Mouse (Mus musculus) ovary, postnatal 36 days (tissue): ENCODE data around the gene Rai14.

Experiments
- DNase-seq: peaks from one replicate; pipeline ENCODE4 v3.0.0; 2022; ENCODE audit warnings: low spot score, mixed read lengths

Rai14 gene

GRCm38 (mm10) chr15:10609107-10609506, 105.3 kb downstream of the Rai14 start:
- no peak for DNase-seq

- DNase-seq = no peak
Observed at GRCm38 (mm10) chr15:10608508-10609098, 105.8 kb downstream of the Rai14 start.

GRCm38 (mm10) chr15:10599413-10599812, 115.0 kb downstream of the Rai14 start:
- no peak for DNase-seq

GRCm38 (mm10) chr15:10598259-10599225, 115.9 kb downstream of the Rai14 start:
- no peak for DNase-seq

GRCm38 (mm10) chr15:10596871-10597270, 117.6 kb downstream of the Rai14 start:
- DNase-seq = no peak

GRCm38 (mm10) chr15:10595408-10595807, 119.0 kb downstream of the Rai14 start:
- no peak for DNase-seq

GRCm38 (mm10) chr15:10594910-10595309, 119.5 kb downstream of the Rai14 start:
- no peak for DNase-seq

- no peak for DNase-seq
Observed at GRCm38 (mm10) chr15:10593094-10593493, 121.3 kb downstream of the Rai14 start.

GRCm38 (mm10) chr15:10586565-10586964, 127.9 kb downstream of the Rai14 start:
- no peak for DNase-seq

GRCm38 (mm10) chr15:10584359-10585187, 129.9 kb downstream of the Rai14 start:
- no peak for DNase-seq

- DNase-seq = peak; percentile 45
Observed at GRCm38 (mm10) chr15:10583408-10583807, 131.0 kb downstream of the Rai14 start.

GRCm38 (mm10) chr15:10579159-10579558, 135.3 kb downstream of the Rai14 start:
- DNase-seq = no peak

GRCm38 (mm10) chr15:10566486-10566885, 147.9 kb downstream of the Rai14 start:
- no peak for DNase-seq

GRCm38 (mm10) chr15:10564201-10564600, 150.2 kb downstream of the Rai14 start:
- DNase-seq = no peak

GRCm38 (mm10) chr15:10562281-10562680, 152.1 kb downstream of the Rai14 start:
- no peak for DNase-seq

GRCm38 (mm10) chr15:10560005-10560404, 154.4 kb downstream of the Rai14 start:
- no peak for DNase-seq

- no peak for DNase-seq
Observed at GRCm38 (mm10) chr15:10558465-10558864, 156.0 kb downstream of the Rai14 start, which contains the start of gene Ttc23l. Ttc23l (minus strand) TSS chr15:10558668.

GRCm38 (mm10) chr15:10554336-10554735, 160.1 kb downstream of the Rai14 start:
- DNase-seq = no peak

- no peak for DNase-seq
Observed at GRCm38 (mm10) chr15:10540271-10541088, 173.9 kb downstream of the Rai14 start.

GRCm38 (mm10) chr15:10535969-10536368, 178.5 kb downstream of the Rai14 start:
- no peak for DNase-seq

GRCm38 (mm10) chr15:10534591-10534990, 179.8 kb downstream of the Rai14 start:
- no peak for DNase-seq
